Mouse (Mus musculus) MEL (cell line): ENCODE measurements around the gene Ccdc96. TPM values are rescaled to one million over a fixed set of nuclear protein-coding genes. Genes with fewer than 3 reads are reported as not detected.

Source experiments
- DNase-seq: peaks from one replicate; pipeline ENCODE4 v3.0.0; 2011; ENCODE audit warnings: low read depth, low spot score
- H3K27ac ChIP-seq: 2 replicates; pipeline ENCODE4 v1.5.1; 2012; ENCODE audit warnings: low read depth, mild to moderate bottlenecking, control low read depth, low read length, moderate library complexity; ENCODE audit not compliant: control insufficient read depth
- H3K27me3 ChIP-seq, 2 experiments: fragments of 150-350 bp in 1 of 2; sonication (generic) in 1 of 2; 2 replicates each; pipeline ENCODE4 v1.6.1; 2012; ENCODE audit warnings: low read length in 2 of 2, mild to moderate bottlenecking in 2 of 2, improper control_type of control experiment in 1 of 2, moderate library complexity in 1 of 2; ENCODE audit not compliant: insufficient read depth in 2 of 2, control insufficient read depth in 1 of 2
- H3K36me3 ChIP-seq, 2 experiments: 2 replicates each; pipeline ENCODE4 v1.6.1; 2012 to 2014; ENCODE audit warnings: low read length in 2 of 2, improper control_type of control experiment in 1 of 2, inconsistent platforms in 1 of 2, mild to moderate bottlenecking in 1 of 2; ENCODE audit not compliant: insufficient read depth in 2 of 2, control insufficient read depth in 1 of 2
- H3K4me1 ChIP-seq, 2 experiments: fragments of 150-350 bp in 1 of 2; sonication (generic) in 1 of 2; 2 replicates each; pipeline ENCODE4 v1.6.1; 2012; ENCODE audit warnings: low read length in 2 of 2, improper control_type of control experiment in 1 of 2, mild to moderate bottlenecking in 1 of 2; ENCODE audit not compliant: insufficient read depth in 2 of 2, control insufficient read depth in 1 of 2
- H3K4me3 ChIP-seq, 2 experiments: fragments of 150-350 bp in 1 of 2; sonication (generic) in 1 of 2; 2 replicates each; pipeline ENCODE4 v1.5.1; 2012; ENCODE audit warnings: low read depth in 2 of 2, low read length in 2 of 2, mild to moderate bottlenecking in 2 of 2, moderate library complexity in 2 of 2, control low read depth in 1 of 2, improper control_type of control experiment in 1 of 2; ENCODE audit not compliant: control insufficient read depth in 1 of 2, insufficient read depth in 1 of 2
- H3K79me2 ChIP-seq: 2 replicates; pipeline ENCODE4 v1.6.1; 2012; ENCODE audit warnings: mild to moderate bottlenecking, low read length, moderate library complexity; ENCODE audit not compliant: control insufficient read depth, poor library complexity, insufficient read depth
- H3K9ac ChIP-seq: 2 replicates; pipeline ENCODE4 v1.6.1; 2012; ENCODE audit warnings: low read depth, mild to moderate bottlenecking, control low read depth, low read length, moderate library complexity; ENCODE audit not compliant: control insufficient read depth, poor library complexity, severe bottlenecking
- H3K9me3 ChIP-seq: fragments of 150-350 bp; sonication (generic); replicated peaks from 2 replicates; pipeline ENCODE4 v1.6.1; 2012; ENCODE audit warnings: mild to moderate bottlenecking, low read length, improper control_type of control experiment, moderate library complexity; ENCODE audit not compliant: insufficient read depth
- CHD1 ChIP-seq: IDR thresholded peaks from 2 replicates; pipeline ENCODE4 v1.6.1; 2012; ENCODE audit warnings: low read depth, mild to moderate bottlenecking, inconsistent platforms, low read length, improper control_type of control experiment
- CTCF ChIP-seq, 3 experiments: IDR thresholded peaks in 2 of 3; conservative IDR thresholded peaks in 1 of 3; 2 replicates each; pipeline ENCODE4 v1.5.1; 2011 to 2012; ENCODE audit warnings: low read length in 3 of 3, low read depth in 2 of 3, mild to moderate bottlenecking in 2 of 3, improper control_type of control experiment in 1 of 3, inconsistent platforms in 1 of 3, mixed read lengths in 1 of 3, moderate library complexity in 1 of 3; ENCODE audit not compliant: control insufficient read depth in 1 of 3, insufficient read depth in 1 of 3, poor library complexity in 1 of 3, severe bottlenecking in 1 of 3
- ELF1 ChIP-seq: IDR thresholded peaks from 2 replicates; pipeline ENCODE4 v1.6.1; 2014; ENCODE audit warnings: low read depth, mild to moderate bottlenecking, inconsistent platforms, low read length, improper control_type of control experiment, moderate library complexity
- ETS1 ChIP-seq: IDR thresholded peaks from 2 replicates; pipeline ENCODE4 v1.6.1; 2012; ENCODE audit warnings: low read depth, mild to moderate bottlenecking, inconsistent platforms, low read length, improper control_type of control experiment, moderate library complexity
- GABPA ChIP-seq: IDR thresholded peaks from 2 replicates; pipeline ENCODE4 v1.6.1; 2012; ENCODE audit warnings: low read depth, mild to moderate bottlenecking, inconsistent platforms, low read length, improper control_type of control experiment, moderate library complexity
- GATA1 ChIP-seq: IDR thresholded peaks from 2 replicates; pipeline ENCODE4 v1.6.1; 2011; ENCODE audit warnings: low read depth, low read length, improper control_type of control experiment
- HCFC1 ChIP-seq: IDR thresholded peaks from 2 replicates; pipeline ENCODE4 v1.6.1; 2012; ENCODE audit warnings: low read depth, mild to moderate bottlenecking, inconsistent platforms, low read length, improper control_type of control experiment, moderate library complexity
- JUND ChIP-seq: IDR thresholded peaks from 2 replicates; pipeline ENCODE4 v1.6.1; 2011; ENCODE audit warnings: low read depth, mild to moderate bottlenecking, improper control_type of control experiment, low read length
- KAT2A ChIP-seq: conservative IDR thresholded peaks from 2 replicates; pipeline ENCODE4 v1.6.1; 2012; ENCODE audit warnings: low read depth, low read length, improper control_type of control experiment, inconsistent platforms
- MAFK ChIP-seq: IDR thresholded peaks from 2 replicates; pipeline ENCODE4 v1.6.1; 2011; ENCODE audit warnings: low read depth, mild to moderate bottlenecking, low read length, improper control_type of control experiment, borderline replicate concordance
- MAX ChIP-seq: IDR thresholded peaks from 2 replicates; pipeline ENCODE4 v1.6.1; 2011; ENCODE audit warnings: low read length, improper control_type of control experiment
- MAZ ChIP-seq: IDR thresholded peaks from 2 replicates; pipeline ENCODE4 v1.6.1; 2012; ENCODE audit warnings: low read depth, mild to moderate bottlenecking, inconsistent platforms, low read length, improper control_type of control experiment
- MEF2A ChIP-seq: IDR thresholded peaks from 2 replicates; pipeline ENCODE4 v1.6.1; 2014; ENCODE audit warnings: low read depth, mild to moderate bottlenecking, inconsistent platforms, low read length, improper control_type of control experiment; ENCODE audit not compliant: poor library complexity, insufficient replicate concordance, severe bottlenecking; ENCODE audit errors: extremely low read depth
- MXI1 ChIP-seq: IDR thresholded peaks from 2 replicates; pipeline ENCODE4 v1.6.1; 2011; ENCODE audit warnings: mild to moderate bottlenecking, low read depth, low read length, improper control_type of control experiment
- MYB ChIP-seq: IDR thresholded peaks from 2 replicates; pipeline ENCODE4 v1.6.1; 2011; ENCODE audit warnings: mild to moderate bottlenecking, low read depth, low read length, improper control_type of control experiment
- MYC ChIP-seq: IDR thresholded peaks from 2 replicates; pipeline ENCODE4 v1.6.1; 2011; ENCODE audit warnings: low read depth, mild to moderate bottlenecking, low read length, improper control_type of control experiment, moderate library complexity
- NELFE ChIP-seq: IDR thresholded peaks from 2 replicates; pipeline ENCODE4 v1.6.1; 2011; ENCODE audit warnings: low read depth, low read length, improper control_type of control experiment
- NRF1 ChIP-seq: IDR thresholded peaks from 2 replicates; pipeline ENCODE4 v1.6.1; 2014; ENCODE audit warnings: low read depth, mild to moderate bottlenecking, inconsistent platforms, low read length, improper control_type of control experiment, moderate library complexity; ENCODE audit not compliant: poor library complexity, insufficient read depth, severe bottlenecking
- POLR2A ChIP-seq, 2 experiments: IDR thresholded peaks; 2 replicates each; pipeline ENCODE4 v1.6.1; 2011 to 2012; ENCODE audit warnings: low read length in 2 of 2, mild to moderate bottlenecking in 2 of 2, control low read depth in 1 of 2, improper control_type of control experiment in 1 of 2, low read depth in 1 of 2, moderate library complexity in 1 of 2; ENCODE audit not compliant: control insufficient read depth in 1 of 2, insufficient read depth in 1 of 2, poor library complexity in 1 of 2
- POLR2AphosphoS2 ChIP-seq: IDR thresholded peaks from 2 replicates; pipeline ENCODE4 v1.6.1; 2011; ENCODE audit warnings: low read length, improper control_type of control experiment
- RCOR1 ChIP-seq: IDR thresholded peaks from 2 replicates; pipeline ENCODE4 v1.6.1; 2012; ENCODE audit warnings: low read depth, mild to moderate bottlenecking, inconsistent platforms, low read length, improper control_type of control experiment
- SIN3A ChIP-seq: IDR thresholded peaks from 2 replicates; pipeline ENCODE4 v1.6.1; 2012; ENCODE audit warnings: low read length, improper control_type of control experiment, inconsistent platforms
- TAL1 ChIP-seq: IDR thresholded peaks from 2 replicates; pipeline ENCODE4 v1.6.1; 2012; ENCODE audit warnings: mild to moderate bottlenecking, inconsistent platforms, low read length, moderate library complexity, mixed read lengths
- TBP ChIP-seq: IDR thresholded peaks from 2 replicates; pipeline ENCODE4 v1.8.0; 2011; ENCODE audit warnings: low read depth, low read length, improper control_type of control experiment
- UBTF ChIP-seq: IDR thresholded peaks from 2 replicates; pipeline ENCODE4 v1.6.1; 2012; ENCODE audit warnings: low read depth, mild to moderate bottlenecking, inconsistent platforms, low read length, improper control_type of control experiment, moderate library complexity, borderline replicate concordance; ENCODE audit not compliant: insufficient read depth
- USF1 ChIP-seq: IDR thresholded peaks from 2 replicates; pipeline ENCODE4 v1.6.1; 2014; ENCODE audit warnings: low read depth, mild to moderate bottlenecking, inconsistent platforms, low read length, improper control_type of control experiment, moderate library complexity
- USF2 ChIP-seq, 2 experiments: IDR thresholded peaks; 2 replicates each; pipeline ENCODE4 v1.6.1; 2011 to 2012; ENCODE audit warnings: improper control_type of control experiment in 2 of 2, low read length in 2 of 2, borderline replicate concordance in 1 of 2, inconsistent platforms in 1 of 2, low read depth in 1 of 2, mild to moderate bottlenecking in 1 of 2; ENCODE audit not compliant: insufficient read depth in 1 of 2
- ZC3H11A ChIP-seq: IDR thresholded peaks from 2 replicates; pipeline ENCODE4 v1.6.1; 2012; ENCODE audit warnings: low read depth, mild to moderate bottlenecking, inconsistent platforms, low read length, improper control_type of control experiment
- ZKSCAN1 ChIP-seq: IDR thresholded peaks from 2 replicates; pipeline ENCODE4 v1.6.1; 2012; ENCODE audit warnings: low read depth, mild to moderate bottlenecking, inconsistent platforms, low read length, improper control_type of control experiment, moderate library complexity
- ZNF384 ChIP-seq: IDR thresholded peaks from 2 replicates; pipeline ENCODE4 v1.6.1; 2012; ENCODE audit warnings: low read depth, mild to moderate bottlenecking, inconsistent platforms, low read length, improper control_type of control experiment
- polyA plus RNA-seq, 2 experiments: library from polyadenylated mRNA; stranded (reverse) in 1 of 2; unstranded in 1 of 2; fragments of >175 nt in 1 of 2; fragments of >200 nt in 1 of 2; gene quantifications; 2 replicates each; pipeline versions ENCODE4 v1.2.1 to v1.2.4; 2012; ENCODE audit warnings: low replicate concordance in 2 of 2, low read depth in 1 of 2; ENCODE audit not compliant: insufficient read length in 2 of 2, insufficient read depth in 1 of 2, missing spikeins in 1 of 2
- total RNA-seq: library from RNA; depleted of rRNA; stranded (reverse); fragments of 300-350 nt; gene quantifications from 2 replicates; pipeline ENCODE4 v1.2.3, GENCODE M21; 2012; rRNA removed

The Ccdc96 gene
- total RNA-seq (0.23 and 0.31 TPM in 2 replicates), polyA plus RNA-seq (under 1 TPM in 1 of 2 experiments, not detected in 1; 0.64 TPM)

DNA sequence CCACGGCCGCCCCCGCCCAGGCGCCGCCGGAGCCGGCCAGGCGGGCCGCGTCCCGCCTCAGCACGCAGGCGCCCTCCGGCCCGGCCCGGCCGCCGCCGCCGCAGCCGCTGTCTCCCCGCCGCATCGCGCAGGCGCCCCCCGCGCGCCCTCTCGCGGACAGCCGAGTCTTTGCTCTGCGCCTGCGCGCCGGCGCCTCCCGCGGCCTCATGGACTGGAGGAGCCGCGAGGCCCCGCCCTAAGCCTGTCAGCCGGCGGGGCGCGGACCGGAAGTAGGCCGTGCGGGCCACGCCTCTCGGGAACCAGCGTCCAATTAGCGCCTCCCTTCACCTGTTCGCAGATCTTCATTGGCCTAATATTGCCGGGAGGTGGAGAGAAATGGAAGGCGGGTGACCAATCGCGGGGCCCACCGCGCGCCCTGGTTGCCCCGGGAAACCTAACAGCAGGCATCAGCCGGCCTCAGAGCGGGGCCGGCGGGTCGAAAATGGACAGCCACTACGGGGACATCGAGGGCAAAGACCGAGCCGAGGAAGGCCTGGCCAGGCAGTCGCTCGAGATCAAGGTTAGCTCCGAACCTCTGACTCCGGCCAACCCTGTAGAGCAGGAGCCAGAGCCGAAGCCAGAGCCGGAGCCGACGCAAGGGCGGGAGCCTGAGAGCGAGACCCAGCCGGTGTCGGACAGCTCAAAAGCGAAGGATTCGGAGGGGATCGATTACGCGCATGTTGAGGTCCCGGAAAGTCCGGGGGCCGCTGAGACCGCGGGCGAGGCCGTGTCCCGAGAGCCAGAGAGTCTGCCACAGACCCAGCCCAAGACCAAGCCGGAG is at the start of gene Ccdc96, which contains the start of gene Tada2b:
Ccdc96 (plus strand) TSS at position 418 of the 820 bp plus-strand sequence.
Tada2b (minus strand) TSS at position 115 of the 820 bp plus-strand sequence.
- H3K4me3 ChIP-seq, result peak within 1 kb of the TSS; percentile 64 to 98
- TF ChIP-seq ELF1, result peak; percentile 96
- TF ChIP-seq MYB, result no peak
- no peak; the same call in 1 of the 2 replicates for TF ChIP-seq KAT2A
- no peak for TF ChIP-seq GABPA
- TF ChIP-seq ETS1, result no peak
- TF ChIP-seq POLR2AphosphoS2, result no peak
- TF ChIP-seq POLR2A (IDR thresholded peaks at IDR 0.05; ENCODE audit: control insufficient read depth in 1 of 2, insufficient read depth in 1 of 2, low read depth in 1 of 2, low read length in 2 of 2, poor library complexity in 1 of 2), result peak in 1 of 2 experiments; percentile 51; a peak in 1 of 4 replicates
- TF ChIP-seq USF2 (IDR thresholded peaks at IDR 0.05; ENCODE audit: borderline replicate concordance in 1 of 2, insufficient read depth in 1 of 2, low read depth in 1 of 2, low read length in 2 of 2), result no peak
- no peak for TF ChIP-seq RCOR1
- TF ChIP-seq TAL1, result no peak
- TF ChIP-seq JUND, result no peak
- peak; percentile 79 for TF ChIP-seq HCFC1
- peak; percentile 40; the same call in 1 of the 2 replicates for TF ChIP-seq MYC
- TF ChIP-seq MXI1, result peak; percentile 92
- peak; percentile 92 for TF ChIP-seq NRF1
- TF ChIP-seq ZKSCAN1, result no peak
- peak; percentile 53 for TF ChIP-seq USF1
- no peak for TF ChIP-seq ZNF384
- 0 out of 2 replicates have a peak, but pooled peaks have one; percentile 26 for TF ChIP-seq TBP
- peak in 2 of 3 experiments; percentile 69 to 89; a peak in 4 of 6 replicates for TF ChIP-seq CTCF (IDR thresholded peaks at IDR 0.05 in 2 of 3, conservative IDR thresholded peaks at IDR 0.05 in 1 of 3; ENCODE audit: control insufficient read depth in 1 of 3, insufficient read depth in 1 of 3, low read depth in 2 of 3, low read length in 3 of 3, poor library complexity in 1 of 3, severe bottlenecking in 1 of 3)
- TF ChIP-seq MAX, result peak; percentile 81
- no peak for TF ChIP-seq MAFK
- peak; percentile 98 for TF ChIP-seq SIN3A
- no peak for TF ChIP-seq CHD1
- 0 out of 2 replicates have a peak, but pooled peaks have one; percentile 53 for TF ChIP-seq MAZ
- no peak for TF ChIP-seq GATA1
- no peak for TF ChIP-seq ZC3H11A
- TF ChIP-seq NELFE, result peak; percentile 71
- no peak for TF ChIP-seq MEF2A
- peak; percentile 28; the same call in 1 of the 2 replicates for TF ChIP-seq UBTF
- TF ChIP-seq, all 39 proteins: peak for 14
- Histone ChIP-seq H3K79me2 (peaks cover 45% of the 10 kb centered on the region), H3K9ac (peak within 1 kb of the TSS; percentile 69), H3K27me3 (no peaks in the 10 kb centered on the region), H3K9me3 (no peaks in the 10 kb centered on the region), H3K36me3 (peaks cover 0 to 23% of the 10 kb centered on the region in 2 experiments; a peak in 3 of 4 replicates), H3K27ac (no peak within 1 kb of the TSS), H3K4me1 (peaks cover 14 to 30% of the 10 kb centered on the region in 2 experiments)
- peak; percentile 100 for DNase-seq
